Mouse (Mus musculus): ENCODE measurements at regions not wholly inside any gene's neighbourhood (a gene's known extent, or its start where the extent isn't known, plus 50 kb on each side); places are given as distances from the start of the nearest gene placed in this dataset.
A peak's percentile ranks its signal among the peaks of the same experiment; 100 is the strongest.

DNA sequence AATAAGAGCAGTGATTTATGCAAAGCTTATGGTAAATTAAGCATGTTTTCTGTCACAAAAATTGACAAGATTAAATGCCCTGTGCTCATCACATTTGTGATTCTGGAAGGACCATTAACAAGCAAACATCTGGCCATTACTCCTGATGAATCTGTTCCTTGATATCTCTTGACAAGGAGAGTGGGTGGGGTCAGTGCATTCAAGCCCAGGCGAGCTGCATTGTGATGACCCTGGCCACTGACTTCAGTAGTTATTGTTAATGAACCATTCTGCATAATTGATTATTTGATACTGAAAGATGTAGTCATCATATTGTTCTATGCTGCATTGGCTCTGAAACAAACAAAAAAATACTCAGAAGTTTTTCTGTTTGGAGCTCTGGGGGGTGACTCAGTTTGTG is 115.4 kb upstream of the Prmt6 start:
- no peak for DNase-seq (ENCODE audit: low read depth, low spot score)

DNA sequence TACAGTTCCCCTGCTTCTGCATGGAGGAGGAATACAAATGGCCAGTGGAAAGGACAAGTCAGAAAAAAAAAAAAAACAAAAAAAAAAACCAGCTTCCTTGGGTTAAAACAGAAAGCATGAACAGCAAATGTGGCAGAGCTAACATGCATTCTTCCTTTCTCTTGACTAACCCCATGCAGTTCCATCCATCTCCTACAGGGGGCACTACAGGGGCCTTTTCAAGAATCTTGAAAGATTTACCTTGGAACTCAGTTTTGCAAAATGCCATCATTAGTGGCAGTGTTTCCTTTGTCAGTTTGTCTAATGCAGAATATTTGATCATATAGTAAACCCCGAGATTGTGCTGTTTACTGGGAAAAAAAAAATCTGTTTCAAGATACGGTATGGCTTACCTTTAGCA is 111.1 kb upstream of the Prmt6 start:
- DNase-seq (ENCODE audit: low read depth, low spot score), result peak; percentile 18

DNA sequence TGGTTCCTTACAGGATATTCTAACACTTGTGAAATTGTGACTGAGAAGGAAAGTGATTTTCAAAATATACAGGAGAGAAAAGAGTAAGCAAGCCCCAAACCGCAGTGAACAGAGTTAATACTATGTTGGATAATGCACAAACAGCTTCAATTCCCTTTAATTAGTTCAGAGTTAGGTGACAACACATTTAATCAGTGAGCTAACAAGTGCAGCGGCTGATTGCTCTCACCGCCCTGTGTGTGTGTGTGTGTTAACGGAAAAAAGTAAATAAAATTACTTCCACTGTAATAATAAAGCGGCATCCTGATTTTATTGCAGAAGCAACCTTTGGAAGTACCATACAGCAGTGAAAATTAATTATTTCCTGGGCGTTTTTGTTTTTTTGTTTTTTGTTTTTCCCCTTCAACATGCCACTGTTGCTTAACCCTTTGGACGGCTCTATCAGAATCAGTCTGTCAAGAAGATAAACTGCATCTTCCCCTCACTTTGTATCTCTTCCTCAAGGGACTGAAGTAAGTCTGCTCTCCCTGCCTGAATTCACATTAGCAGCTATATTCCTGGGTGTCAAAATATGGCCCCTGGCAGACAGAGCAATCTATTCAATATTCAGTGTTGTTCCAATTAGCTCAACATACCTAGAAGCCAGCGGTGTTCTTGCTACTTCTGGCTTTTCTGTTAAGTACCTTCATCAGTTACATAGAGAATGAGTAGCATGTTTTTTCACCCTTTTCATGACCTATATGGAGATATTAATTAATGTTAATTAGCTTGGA is 106.2 kb upstream of the Prmt6 start:
- DNase-seq (ENCODE audit: low read depth, low spot score), result no peak

GRCm38 (mm10) chr3:110353654-110354053 is 102.9 kb upstream of the Prmt6 start:
- no peak for DNase-seq (ENCODE audit: low read depth, low spot score)

GRCm38 (mm10) chr3:110350075-110350474 is 99.3 kb upstream of the Prmt6 start:
- DNase-seq (ENCODE audit: low read depth, low spot score), result peak; percentile 18

DNA sequence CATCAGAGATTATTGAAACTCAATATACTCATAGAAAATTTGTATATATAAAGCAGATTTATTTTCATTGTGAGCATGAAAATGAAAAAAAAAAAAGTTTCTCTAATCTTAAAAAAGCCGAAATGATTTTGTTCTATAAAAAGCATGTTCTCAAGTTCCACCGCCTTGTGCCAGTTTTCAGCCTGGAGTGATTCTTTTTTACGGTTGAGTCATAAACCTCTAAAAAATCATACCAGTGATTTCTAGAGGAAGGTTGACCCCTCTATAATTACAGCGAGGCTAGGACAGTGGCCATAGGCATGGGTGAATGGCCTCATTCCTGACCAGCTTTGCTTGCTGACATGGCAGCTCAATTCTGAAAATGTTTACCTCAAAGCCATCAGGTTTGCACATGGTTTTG is 98.6 kb upstream of the Prmt6 start:
- DNase-seq (ENCODE audit: low read depth, low spot score), result peak; percentile 48

DNA sequence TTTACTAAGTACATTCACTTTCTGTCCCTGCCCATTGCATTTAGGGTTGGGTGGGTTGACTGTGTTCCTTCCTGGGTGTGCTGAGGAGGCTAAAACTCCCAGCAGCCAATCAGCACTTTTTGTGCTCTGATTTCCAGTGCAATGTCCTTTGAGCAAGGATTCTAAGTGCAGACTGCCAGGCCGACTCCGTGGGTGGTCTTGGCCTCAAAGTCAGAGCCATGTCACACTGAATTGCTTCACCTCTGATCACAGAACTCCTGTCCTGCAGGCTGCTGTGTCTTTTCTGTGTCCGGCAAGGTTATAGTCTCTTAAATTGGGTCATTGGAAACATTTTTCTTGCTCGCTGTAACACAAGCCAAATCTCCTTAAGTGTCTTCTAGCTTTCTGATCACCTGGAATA is 94.0 kb upstream of the Prmt6 start:
- peak; percentile 56 for DNase-seq (ENCODE audit: low read depth, low spot score)

DNA sequence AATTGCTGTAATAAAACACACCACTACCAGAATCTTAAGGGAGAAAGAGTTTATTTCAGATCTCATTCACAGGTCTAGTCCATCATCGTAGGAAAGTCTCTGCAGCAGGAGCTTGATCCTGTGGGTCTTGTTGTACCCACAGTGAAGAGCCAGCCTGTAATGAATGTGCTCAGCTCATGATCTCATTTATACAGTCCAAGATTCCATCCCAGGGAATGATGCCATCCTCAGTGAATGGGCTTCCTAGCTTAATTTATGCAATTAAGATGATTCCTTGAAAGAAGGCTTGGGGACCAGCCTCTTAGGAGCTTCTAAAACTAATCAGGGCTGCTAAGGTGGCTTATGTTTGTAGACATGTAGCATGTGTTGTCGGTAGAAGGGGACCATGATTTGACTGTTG is 89.3 kb upstream of the Prmt6 start:
- no peak for DNase-seq (ENCODE audit: low read depth, low spot score)

- no peak for DNase-seq (ENCODE audit: low read depth, low spot score)
These were observed 88.3 kb upstream of the Prmt6 start for GRCm38 (mm10) chr3:110339026-110339606.

- no peak for DNase-seq (ENCODE audit: low read depth, low spot score)
These were observed 78.4 kb upstream of the Prmt6 start for GRCm38 (mm10) chr3:110329175-110329574.

- DNase-seq (ENCODE audit: low read depth, low spot score), result peak; percentile 16
These were observed 59.5 kb upstream of the Prmt6 start for GRCm38 (mm10) chr3:110310270-110310669.

GRCm38 (mm10) chr3:110303166-110303565 is 52.4 kb upstream of the Prmt6 start:
- DNase-seq (ENCODE audit: low read depth, low spot score), result peak; percentile 50
